Mouse (Mus musculus): ENCODE measurements around the gene Etfb. TPM values are rescaled to one million over a fixed set of nuclear protein-coding genes. Genes with fewer than 3 reads are reported as not detected.

The Etfb gene
- polyA plus RNA-seq, 1 experiment: 94.5 TPM

DNA sequence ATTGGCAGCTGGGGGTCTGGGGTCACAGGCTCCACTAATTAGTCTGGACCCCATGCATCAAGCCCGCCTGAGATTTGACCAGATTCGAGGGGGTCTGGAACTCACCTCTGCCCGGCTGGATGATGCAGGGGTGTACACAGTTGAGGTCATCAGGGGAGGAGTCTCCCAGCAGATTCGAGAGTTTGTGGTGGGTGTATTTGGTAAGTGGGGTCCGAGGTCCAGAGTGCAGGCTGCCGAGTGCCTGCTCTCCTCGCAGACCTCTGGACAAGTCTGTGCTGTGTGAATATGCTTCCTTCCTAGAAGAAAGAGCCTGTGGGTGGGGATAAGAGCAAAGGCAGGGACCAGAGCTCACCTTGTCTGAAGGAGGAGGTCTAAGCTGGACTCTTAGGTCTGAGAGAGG, 20.1 kb downstream of the Etfb start:
- no peaks in the 10 kb centered on the region for H3K4me1 ChIP-seq (ENCODE audit: control insufficient read depth, insufficient read depth, low read length)
- TF ChIP-seq CTCF (IDR thresholded peaks at IDR 0.05; ENCODE audit: extremely low read depth, insufficient read depth, low read length): no peak
- TF ChIP-seq POLR2A (IDR thresholded peaks at IDR 0.05; ENCODE audit: extremely low read depth, insufficient read depth, low read length): no peak
- no peak overlapping the region for H3K4me3 ChIP-seq (ENCODE audit: insufficient read depth, low read length)
- no peak overlapping the region for H3K27ac ChIP-seq (ENCODE audit: insufficient read depth, low read length)

DNA sequence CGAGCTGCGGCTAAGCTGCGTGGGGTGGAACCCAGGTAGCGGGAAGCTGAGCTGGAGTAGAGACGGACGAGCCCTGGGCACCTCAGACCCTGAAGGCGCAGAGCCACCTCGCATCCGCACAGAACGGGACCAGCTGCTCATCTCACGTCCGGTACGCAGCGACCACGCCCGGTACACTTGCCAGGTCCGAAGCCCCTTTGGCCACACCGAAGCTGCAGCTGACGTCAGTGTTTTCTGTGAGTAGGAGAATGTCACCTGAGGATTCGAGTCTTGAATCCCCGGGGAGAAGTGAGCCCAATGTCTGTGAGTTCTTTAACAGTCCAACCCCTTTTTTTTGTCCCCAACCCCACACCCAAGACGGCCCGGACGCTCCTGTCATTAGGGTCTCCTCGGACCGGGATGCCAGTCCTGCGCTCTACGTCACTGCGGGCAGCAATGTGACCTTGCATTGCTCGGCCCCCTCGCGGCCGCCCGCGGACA, 21.0 kb downstream of the Etfb start:
- no peak overlapping the region for H3K27ac ChIP-seq (ENCODE audit: insufficient read depth, low read length)
- TF ChIP-seq CTCF (IDR thresholded peaks at IDR 0.05; ENCODE audit: extremely low read depth, insufficient read depth, low read length) (no peak), POLR2A (IDR thresholded peaks at IDR 0.05; ENCODE audit: extremely low read depth, insufficient read depth, low read length) (no peak)
- H3K4me3 ChIP-seq (ENCODE audit: insufficient read depth, low read length): peak overlapping the region; percentile 46; the same call in 1 of the 2 replicates
- H3K4me1 ChIP-seq (ENCODE audit: control insufficient read depth, insufficient read depth, low read length): no peaks in the 10 kb centered on the region

DNA sequence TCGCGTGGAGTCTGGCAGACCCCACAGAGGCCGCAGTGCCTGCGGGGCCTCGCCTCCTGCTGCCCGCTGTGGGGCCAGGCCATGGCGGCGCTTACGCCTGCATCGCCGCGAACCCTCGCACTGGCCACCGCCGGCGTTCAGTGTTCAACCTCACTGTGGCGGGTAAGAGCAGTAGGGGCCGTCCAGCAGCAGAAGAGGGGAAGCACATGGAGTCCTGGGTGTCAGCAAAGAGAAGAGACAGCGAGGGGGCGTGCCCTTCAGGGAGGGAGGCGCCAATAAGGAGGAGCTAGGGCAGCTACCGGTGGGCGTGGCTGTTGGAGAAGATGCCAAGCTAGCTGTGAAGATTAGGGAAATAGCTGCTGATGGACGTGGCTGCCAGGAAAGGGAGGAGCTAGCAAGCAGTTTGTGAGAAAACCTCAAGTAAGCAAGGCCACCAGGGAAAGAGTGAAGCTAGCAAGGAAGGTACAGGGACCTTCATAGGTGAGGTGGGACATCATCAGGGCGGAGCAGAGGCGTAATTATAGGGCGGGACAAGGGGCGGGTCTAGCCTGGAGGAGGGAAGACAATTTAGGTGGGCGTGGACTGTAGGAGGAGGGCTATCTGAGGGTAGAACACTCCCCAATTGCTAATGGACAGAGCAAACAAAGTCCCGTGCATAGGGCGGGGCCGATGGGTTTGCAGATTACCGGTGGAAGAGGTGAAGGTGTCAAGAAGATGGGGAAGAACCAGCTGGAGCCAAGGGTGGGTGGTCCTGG, 21.6 kb downstream of the Etfb start:
- no peak for TF ChIP-seq CTCF (IDR thresholded peaks at IDR 0.05; ENCODE audit: extremely low read depth, insufficient read depth, low read length)
- TF ChIP-seq POLR2A (IDR thresholded peaks at IDR 0.05; ENCODE audit: extremely low read depth, insufficient read depth, low read length): no peak
- no peaks in the 10 kb centered on the region for H3K4me1 ChIP-seq (ENCODE audit: control insufficient read depth, insufficient read depth, low read length)
- H3K27ac ChIP-seq (ENCODE audit: insufficient read depth, low read length): no peak overlapping the region
- H3K4me3 ChIP-seq (ENCODE audit: insufficient read depth, low read length): peak overlapping the region; percentile 46

DNA sequence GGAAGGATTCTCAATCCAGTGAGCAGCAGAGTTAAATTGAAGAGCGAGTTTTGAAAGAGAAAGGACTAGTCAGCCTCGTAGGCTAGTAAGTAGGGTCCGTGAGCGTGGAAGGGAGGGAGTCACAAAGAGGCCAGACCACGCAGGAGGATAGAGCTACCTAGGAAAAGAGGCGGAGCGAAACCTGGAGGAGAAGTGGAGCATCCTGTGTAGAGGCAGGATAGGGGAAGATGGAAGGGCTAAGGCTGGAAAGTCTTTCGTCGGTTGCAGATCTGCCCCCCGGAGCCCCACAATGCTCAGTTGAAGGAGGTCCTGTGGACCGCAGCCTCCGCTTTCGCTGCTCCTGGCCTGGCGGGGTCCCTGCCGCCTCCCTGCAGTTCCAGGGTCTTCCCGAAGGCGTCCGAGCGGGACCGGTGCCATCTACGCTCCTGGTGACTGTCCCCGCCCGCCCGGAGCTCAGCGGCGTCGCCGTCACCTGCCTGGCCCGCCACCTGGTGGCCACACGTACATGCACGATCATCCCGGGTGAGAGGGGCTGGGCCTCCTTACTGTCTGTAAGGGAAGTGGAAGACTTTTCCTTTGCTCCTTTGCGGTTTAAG, 22.3 kb downstream of the Etfb start:
- Histone ChIP-seq H3K4me3 (ENCODE audit: insufficient read depth, low read length) (peak overlapping the region; percentile 46), H3K4me1 (ENCODE audit: control insufficient read depth, insufficient read depth, low read length) (no peaks in the 10 kb centered on the region), H3K27ac (ENCODE audit: insufficient read depth, low read length) (no peak overlapping the region)
- no peak for TF ChIP-seq POLR2A (IDR thresholded peaks at IDR 0.05; ENCODE audit: extremely low read depth, insufficient read depth, low read length)
- peak; percentile 57 for TF ChIP-seq CTCF (IDR thresholded peaks at IDR 0.05; ENCODE audit: extremely low read depth, insufficient read depth, low read length)

DNA sequence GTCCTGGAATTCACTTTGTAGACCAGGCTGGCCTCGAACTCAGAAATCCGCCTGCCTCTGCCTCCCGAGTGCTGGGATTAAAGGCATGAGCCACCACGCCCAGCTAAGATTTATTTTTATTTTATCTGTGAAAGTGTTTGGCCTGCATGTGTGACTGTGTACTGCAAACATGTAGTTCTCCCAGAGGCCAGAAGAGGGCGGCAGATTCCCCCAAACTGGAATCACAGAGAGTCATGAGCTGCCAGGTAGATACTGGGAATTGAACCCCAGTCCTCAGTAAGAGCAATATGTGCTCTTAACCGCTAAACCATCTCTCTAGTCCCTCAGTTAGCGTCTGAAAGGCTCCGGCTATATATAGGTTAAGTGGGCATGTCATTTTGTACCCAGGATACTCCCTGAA, 26.5 kb downstream of the Etfb start:
- TF ChIP-seq CTCF (IDR thresholded peaks at IDR 0.05; ENCODE audit: extremely low read depth, insufficient read depth, low read length): peak; percentile 52
- no peak for TF ChIP-seq POLR2A (IDR thresholded peaks at IDR 0.05; ENCODE audit: extremely low read depth, insufficient read depth, low read length)
- H3K27ac ChIP-seq (ENCODE audit: insufficient read depth, low read length): no peak overlapping the region
- no peak overlapping the region for H3K4me3 ChIP-seq (ENCODE audit: insufficient read depth, low read length)
- H3K4me1 ChIP-seq (ENCODE audit: control insufficient read depth, insufficient read depth, low read length): no peaks in the 10 kb centered on the region

DNA sequence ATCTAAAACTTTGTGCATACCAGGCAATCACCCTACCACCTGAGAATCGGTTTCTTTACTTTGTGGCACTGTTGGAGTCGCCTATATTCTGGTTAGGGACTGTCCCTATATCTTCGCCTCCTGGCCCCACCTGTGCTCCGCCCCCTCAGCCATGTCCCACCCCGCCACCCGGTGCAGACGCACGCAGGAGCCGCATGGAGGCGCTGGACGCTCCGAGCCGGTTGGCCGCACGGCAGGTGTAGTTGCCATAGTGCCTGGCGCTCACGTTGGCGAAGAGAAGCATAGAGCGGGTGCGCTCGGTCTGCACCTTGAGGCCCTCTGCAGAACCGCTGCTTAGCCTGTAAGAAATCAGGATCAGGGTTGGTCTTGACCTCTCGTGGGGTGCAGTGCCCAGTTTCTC, 31.8 kb downstream of the Etfb start:
- Histone ChIP-seq H3K27ac (ENCODE audit: insufficient read depth, low read length) (no peak overlapping the region), H3K4me3 (ENCODE audit: insufficient read depth, low read length) (no peak overlapping the region), H3K4me1 (ENCODE audit: control insufficient read depth, insufficient read depth, low read length) (peaks cover 2% of the 10 kb centered on the region)
- TF ChIP-seq POLR2A (IDR thresholded peaks at IDR 0.05; ENCODE audit: extremely low read depth, insufficient read depth, low read length) (no peak), CTCF (IDR thresholded peaks at IDR 0.05; ENCODE audit: extremely low read depth, insufficient read depth, low read length) (no peak)

DNA sequence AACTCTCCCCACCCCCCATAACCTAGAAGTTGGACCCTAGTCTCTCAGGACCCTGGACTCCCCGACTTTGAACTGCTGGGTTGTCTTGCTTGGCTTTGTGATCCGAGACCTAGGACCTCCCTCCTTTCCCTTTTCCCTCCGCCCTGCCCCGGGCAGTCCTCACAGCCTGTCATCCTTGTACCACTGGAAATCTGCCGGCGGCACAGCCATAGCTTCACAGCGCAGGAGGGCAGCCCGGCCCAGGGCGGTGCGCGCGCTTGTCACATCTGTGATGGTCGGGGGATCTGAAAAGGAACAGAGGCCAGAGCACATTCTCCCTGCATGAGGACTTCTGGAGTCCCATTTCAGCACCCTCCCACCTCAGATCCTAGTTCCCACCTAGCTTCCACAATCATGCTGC, 32.5 kb downstream of the Etfb start:
- no peak overlapping the region for H3K4me3 ChIP-seq (ENCODE audit: insufficient read depth, low read length)
- H3K27ac ChIP-seq (ENCODE audit: insufficient read depth, low read length): no peak overlapping the region
- TF ChIP-seq CTCF (IDR thresholded peaks at IDR 0.05; ENCODE audit: extremely low read depth, insufficient read depth, low read length) (no peak), POLR2A (IDR thresholded peaks at IDR 0.05; ENCODE audit: extremely low read depth, insufficient read depth, low read length) (no peak)
- H3K4me1 ChIP-seq (ENCODE audit: control insufficient read depth, insufficient read depth, low read length): peaks cover 6% of the 10 kb centered on the region

DNA sequence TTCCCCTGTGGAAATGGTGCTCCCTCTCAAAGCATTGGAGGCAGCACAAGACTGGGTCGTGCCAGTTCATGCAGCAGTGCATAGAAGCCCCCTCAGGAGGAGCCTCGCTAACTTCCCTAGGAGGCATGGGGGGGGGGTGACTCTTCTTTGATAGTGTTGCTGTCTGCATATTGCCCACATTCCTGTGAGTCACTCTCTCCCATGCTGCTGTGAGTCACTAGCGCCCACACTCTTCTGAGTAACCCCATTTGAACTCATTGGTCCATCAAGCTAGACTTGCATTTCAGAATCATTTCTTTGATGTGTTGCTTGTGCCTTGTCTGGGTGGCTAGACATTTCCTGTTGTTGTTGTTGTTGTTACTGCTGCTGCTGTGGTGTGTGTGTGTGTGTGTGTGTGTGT, 37.3 kb downstream of the Etfb start:
- Histone ChIP-seq H3K4me3 (ENCODE audit: insufficient read depth, low read length) (no peak overlapping the region), H3K27ac (ENCODE audit: insufficient read depth, low read length) (peak overlapping the region; percentile 34; the same call in 1 of the 2 replicates), H3K4me1 (ENCODE audit: control insufficient read depth, insufficient read depth, low read length) (peaks cover 12% of the 10 kb centered on the region)
- TF ChIP-seq POLR2A (IDR thresholded peaks at IDR 0.05; ENCODE audit: extremely low read depth, insufficient read depth, low read length): no peak
- TF ChIP-seq CTCF (IDR thresholded peaks at IDR 0.05; ENCODE audit: extremely low read depth, insufficient read depth, low read length): no peak

DNA sequence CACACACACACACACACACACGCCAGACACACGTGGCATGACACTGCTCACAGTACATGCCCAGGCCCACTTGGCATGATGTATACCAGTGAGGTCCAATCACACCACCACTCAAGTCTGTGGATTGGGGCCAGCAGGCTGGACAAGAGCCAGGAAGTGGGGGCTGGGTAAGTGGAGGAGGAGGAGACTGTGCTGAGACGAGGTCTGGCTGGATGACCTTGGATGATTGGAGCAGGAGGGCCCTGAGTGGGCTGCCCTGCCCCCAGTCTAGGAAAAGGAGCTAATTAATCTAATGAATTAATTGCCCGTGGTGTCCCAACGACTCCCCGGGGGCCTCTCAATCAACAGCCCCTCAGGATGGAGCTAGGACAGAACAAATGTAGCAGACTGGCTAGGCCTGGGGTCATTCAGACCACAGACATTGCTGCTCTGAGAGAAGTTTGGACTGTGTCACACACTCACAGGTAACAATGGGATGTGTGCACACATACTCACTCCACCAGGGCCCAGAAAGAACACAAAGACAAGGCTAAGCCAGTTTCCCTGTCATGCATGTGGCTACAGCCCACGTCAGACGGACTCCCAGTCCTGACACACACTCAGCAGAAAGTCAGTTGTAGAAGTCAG, 38.3 kb downstream of the Etfb start:
- TF ChIP-seq CTCF (IDR thresholded peaks at IDR 0.05; ENCODE audit: extremely low read depth, insufficient read depth, low read length): no peak
- no peak for TF ChIP-seq POLR2A (IDR thresholded peaks at IDR 0.05; ENCODE audit: extremely low read depth, insufficient read depth, low read length)
- no peak overlapping the region; the same call in 1 of the 2 replicates for H3K27ac ChIP-seq (ENCODE audit: insufficient read depth, low read length)
- H3K4me1 ChIP-seq (ENCODE audit: control insufficient read depth, insufficient read depth, low read length): peaks cover 12% of the 10 kb centered on the region
- no peak overlapping the region for H3K4me3 ChIP-seq (ENCODE audit: insufficient read depth, low read length)
